Mouse (Mus musculus) adipocyte (in vitro differentiated cells): Measurements from ENCODE around the gene Zfp971.
"Not testable (repeated sequence)": the region's sequence is repeated elsewhere in the genome, so short reads cannot be mapped to it uniquely, and the experiment has no call there.

ENCODE experiments used
- DNase-seq: peaks from one replicate; pipeline ENCODE4 v3.0.0-alpha.2; 2016; ENCODE audit warnings: low spot score

The Zfp971 gene

DNA sequence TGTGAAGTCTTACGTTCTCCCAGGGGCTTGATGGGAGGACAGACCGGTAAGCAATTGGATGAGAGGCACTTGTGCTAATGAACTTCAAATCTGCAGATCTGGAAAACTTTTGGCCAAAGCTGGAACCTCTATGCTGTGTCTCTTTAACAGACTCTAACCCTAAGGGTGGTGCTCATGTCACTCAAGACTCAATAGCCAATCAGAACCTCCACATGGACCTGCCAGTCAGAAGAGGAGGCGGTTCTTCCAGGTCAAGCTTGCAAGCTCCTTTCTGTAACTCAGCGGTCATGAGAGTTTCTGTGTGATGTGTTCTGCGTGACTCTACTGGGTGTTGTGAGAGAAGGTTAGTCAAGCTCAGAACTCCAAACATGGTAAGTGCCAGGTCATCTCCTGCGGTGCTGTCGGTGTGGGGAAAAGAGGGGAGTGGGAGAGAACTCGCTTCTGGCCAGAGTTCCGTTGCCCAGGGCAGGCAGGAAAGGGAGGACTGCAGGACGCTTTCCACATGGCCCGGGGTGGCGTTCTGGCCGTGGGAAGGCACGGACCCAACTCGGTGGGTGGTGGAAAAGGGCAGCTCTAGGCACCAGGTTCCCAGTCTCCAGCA lies at the start of gene Zfp971:
Gene Zfp971, plus strand, starts transcription at position 274 of the 601 bp plus-strand sequence.
- peak; percentile 57 for DNase-seq

DNA sequence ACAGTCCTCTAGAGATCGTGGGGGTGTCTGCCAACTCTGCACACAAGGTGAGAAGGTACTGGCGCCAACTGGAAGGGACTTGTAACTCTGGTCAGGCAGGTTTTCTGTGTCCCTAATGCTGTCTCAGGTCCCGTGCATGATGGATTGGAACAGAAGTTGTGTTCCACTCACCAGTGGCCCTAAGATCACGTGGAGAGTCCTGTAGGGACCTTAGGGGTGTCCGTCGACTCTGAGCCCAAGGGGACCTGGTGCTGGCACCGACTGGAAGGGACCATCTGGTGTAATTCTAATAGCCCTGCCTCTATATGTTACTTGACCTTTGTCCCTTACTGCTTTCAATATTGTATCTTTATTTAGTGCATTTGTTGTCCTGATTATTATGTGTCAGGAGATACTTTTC lies 48.3 kb upstream of the Zfp971 start:
- not testable (repeated sequence) for DNase-seq

DNA sequence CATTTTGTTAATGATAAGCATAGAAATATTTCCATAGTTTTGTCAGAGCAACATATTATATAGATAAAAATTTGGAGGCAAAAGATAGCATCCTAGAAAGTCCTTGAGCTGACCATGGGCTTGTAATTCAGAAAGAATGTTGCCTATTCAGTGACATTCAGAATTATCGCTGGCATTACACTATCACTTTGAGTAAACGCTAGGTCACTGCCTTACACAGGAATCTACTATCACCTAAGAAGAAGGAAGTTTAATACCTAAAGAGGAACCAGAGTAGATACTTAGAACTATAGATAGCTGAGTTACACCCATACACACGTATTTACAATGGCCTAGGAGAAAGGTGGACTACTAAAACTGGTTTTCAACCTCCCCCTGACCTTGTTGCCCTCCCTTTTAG lies 3.6 kb upstream of the Zfp971 start:
- DNase-seq = not testable (repeated sequence)

DNA sequence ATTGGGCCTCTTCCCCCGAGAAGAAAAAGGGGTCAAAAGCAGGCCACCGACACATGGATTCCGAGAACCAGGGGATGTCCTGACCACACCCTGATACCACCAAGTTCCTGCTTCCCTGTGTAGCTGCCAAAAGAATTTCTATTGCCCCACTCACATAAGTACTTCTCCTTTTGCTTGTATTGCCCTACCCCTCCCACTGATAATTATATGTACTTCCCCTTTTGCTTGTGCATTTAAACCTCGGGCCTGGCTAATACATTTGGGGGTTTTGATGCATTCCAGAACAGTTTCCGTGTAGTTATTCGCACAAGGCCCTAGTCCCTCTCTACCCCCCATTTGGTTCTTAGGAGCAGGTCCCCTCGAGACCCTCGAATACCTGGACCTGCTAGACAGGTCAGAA lies 2.3 kb upstream of the Zfp971 start:
- DNase-seq = not testable (repeated sequence)

DNA sequence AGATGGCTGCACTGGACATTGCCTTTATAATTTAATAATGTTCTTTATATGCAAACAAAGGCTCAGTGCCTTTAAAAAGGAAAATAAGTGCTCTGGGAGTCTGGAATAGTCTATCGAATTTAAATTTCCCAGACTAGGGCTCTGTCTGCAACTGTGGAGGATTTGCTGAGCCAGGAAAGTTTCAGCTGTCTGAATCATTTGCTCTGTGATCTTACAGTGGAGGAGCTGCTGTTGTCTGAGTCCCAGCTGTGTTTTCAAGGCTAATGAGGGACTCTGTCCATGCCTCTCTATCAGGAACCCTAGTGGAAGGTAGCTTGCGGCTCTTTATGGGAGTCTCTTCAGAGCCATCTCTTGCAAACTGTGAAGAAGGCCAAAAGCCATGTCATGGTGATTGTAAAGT lies 777 bp downstream of the Zfp971 start:
- not testable (repeated sequence) for DNase-seq

DNA sequence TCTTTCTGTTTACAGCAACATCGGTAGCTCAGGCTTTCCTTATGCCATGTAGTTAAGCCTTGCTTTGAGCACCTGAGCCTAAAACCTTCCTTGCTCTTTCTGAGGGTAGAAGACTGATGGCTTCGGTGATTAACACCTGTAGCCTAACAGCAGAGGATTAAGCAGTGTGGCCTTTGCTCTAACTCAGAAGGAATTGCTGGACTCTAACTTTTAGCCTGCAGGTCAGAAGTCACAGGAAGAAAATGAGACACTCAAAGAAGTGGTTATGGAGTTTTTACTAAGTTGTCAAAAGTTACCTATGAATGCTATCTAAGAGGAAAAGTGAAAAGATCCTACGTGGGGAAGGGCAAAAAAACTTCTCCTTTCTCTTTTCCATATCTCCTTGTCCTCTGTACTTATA lies 4.5 kb downstream of the Zfp971 start:
- not testable (repeated sequence) for DNase-seq

DNA sequence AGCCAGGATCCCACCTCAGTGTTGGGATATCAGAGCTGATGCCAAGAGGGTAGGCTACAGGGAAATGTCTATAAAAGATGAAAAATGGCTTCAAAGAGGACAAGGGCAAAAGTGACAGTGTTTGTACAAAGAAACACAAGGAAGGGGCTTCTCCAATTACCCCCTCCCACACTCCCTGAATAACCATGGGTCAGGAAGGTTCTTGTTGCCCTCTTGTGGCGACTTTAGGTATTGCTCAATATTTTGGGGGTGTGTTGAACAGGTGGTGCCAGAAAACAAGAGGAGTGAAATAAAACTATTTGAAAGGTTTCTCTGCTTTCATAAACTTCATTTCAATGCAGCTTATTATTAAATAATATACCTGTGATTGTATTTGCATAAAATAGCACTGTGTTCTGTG lies 35.1 kb downstream of the Zfp971 start:
- DNase-seq = peak; percentile 86

DNA sequence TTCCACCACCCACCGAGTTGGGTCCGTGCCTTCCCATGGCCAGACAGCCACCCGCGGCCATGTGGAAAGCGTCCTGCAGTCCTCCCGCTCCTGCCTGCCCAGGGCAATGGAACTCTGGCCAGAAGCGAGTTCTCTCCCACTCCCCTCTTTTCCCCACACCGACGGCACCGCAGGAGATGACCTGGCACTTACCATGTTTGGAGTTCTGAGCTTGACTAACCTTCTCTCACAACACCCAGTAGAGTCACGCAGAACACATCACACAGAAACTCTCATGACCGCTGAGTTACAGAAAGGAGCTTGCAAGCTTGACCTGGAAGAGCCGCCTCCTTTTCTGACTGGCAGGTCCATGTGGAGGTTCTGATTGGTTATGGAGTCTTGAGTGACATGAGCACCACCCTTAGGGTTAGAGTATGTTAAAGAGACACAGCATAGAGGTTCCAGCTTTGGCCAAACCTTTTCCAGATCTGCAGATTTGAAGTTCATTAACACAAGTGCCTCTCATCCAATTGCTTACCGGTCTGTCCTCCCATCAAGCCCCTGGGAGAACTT lies 55.2 kb downstream of the Zfp971 start, which contains the start of gene Zfp931:
Gene Zfp931, minus strand, starts transcription at position 311 of the 552 bp plus-strand sequence.
- DNase-seq = not testable (repeated sequence)
